10 mouse cellular contexts compared by ENCODE assay signal in the genomic region with DNA sequence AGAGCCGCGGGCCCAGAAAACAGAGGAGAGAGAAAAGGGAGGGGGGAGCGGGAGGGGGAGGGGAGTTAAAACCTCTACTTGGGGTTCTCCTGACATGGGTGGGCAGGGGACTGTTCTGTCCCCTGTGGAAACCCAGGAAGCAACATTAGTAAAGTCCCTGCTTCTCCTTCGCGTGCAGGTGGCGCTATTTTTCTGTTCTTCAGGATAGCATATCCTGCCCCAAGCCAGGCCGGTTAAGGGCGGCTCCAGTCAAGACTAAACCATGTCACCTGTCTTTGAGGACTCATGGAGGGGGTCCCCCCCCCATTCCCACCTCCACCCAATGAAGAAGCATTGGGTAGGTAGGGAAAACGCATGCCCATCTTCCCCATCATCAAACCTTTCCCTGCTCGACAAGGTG.
DNase-seq lines count a peak whose midpoint lies in the region.
"Had no signal": no experiment of that assay in that cellular context is flagged by ENCODE, and none has a peak within 500 bp of the region (broad histone marks: within the 10 kb centered on the region; RNA-seq: fewer than 3 reads in every experiment).

No protein-coding gene starts in this region.

- DNase-seq in embryo, embryonic 11 days = peak; percentile 40
- DNase-seq in embryo, embryonic 10.5 days (ENCODE audit: low spot score) = no peak
- DNase-seq in kidney, postnatal 4 days = peak; percentile 43 to 58
- DNase-seq in kidney, adult 8-10 months = no peak
- DNase-seq in right cerebral cortex, postnatal 14 days = peak; percentile 58
- no peak for DNase-seq in right cerebral cortex, postnatal 36 days (ENCODE audit: low spot score in 2 of 2)
- peak; percentile 39 for DNase-seq in thymus, postnatal 25 days
- no peak for DNase-seq in left cerebral cortex, adult 11 months (ENCODE audit: low spot score)
- DNase-seq: gastrocnemius, postnatal 10 days; right cerebral cortex, adult 18-20 months had no signal

Comparison
In these comparisons a context has a peak if more than half of its experiments do, and no peak if none do; other contexts are left out.
1. DNase-seq: peak in embryo, embryonic 11 days (single experiment), kidney, postnatal 4 days (2 of 2), right cerebral cortex, postnatal 14 days (single experiment) and thymus, postnatal 25 days (single experiment); none in embryo, embryonic 10.5 days (single experiment), kidney, adult 8-10 months (0 of 2), right cerebral cortex, postnatal 36 days (0 of 2) and left cerebral cortex, adult 11 months (single experiment).